Mouse (Mus musculus): ENCODE measurements around the gene Prune2.

- TF ChIP-seq USF1 (IDR thresholded peaks at IDR 0.05; ENCODE audit: low read depth, low read length) (no peak), CTCF (IDR thresholded peaks at IDR 0.05 in 2 of 3, conservative IDR thresholded peaks at IDR 0.05 in 1 of 3; ENCODE audit: control insufficient read depth in 1 of 3, insufficient read depth in 1 of 3, low read depth in 2 of 3, low read length in 3 of 3, poor library complexity in 1 of 3, severe bottlenecking in 1 of 3) (no peak), ZC3H11A (IDR thresholded peaks at IDR 0.05; ENCODE audit: low read depth, low read length) (no peak), POLR2AphosphoS2 (IDR thresholded peaks at IDR 0.05; ENCODE audit: low read length) (no peak), RCOR1 (IDR thresholded peaks at IDR 0.05; ENCODE audit: low read depth, low read length) (no peak), NELFE (IDR thresholded peaks at IDR 0.05; ENCODE audit: low read depth, low read length) (no peak), MEF2A (IDR thresholded peaks at IDR 0.05; ENCODE audit: extremely low read depth, insufficient replicate concordance, low read depth, low read length, poor library complexity, severe bottlenecking) (no peak), TCF12 (IDR thresholded peaks at IDR 0.05; ENCODE audit: low read depth, low read length) (no peak), UBTF (IDR thresholded peaks at IDR 0.05; ENCODE audit: borderline replicate concordance, insufficient read depth, low read depth, low read length) (no peak), ZMIZ1 (IDR thresholded peaks at IDR 0.05; ENCODE audit: low read depth, low read length) (no peak), POLR2AphosphoS5 (IDR thresholded peaks at IDR 0.05; ENCODE audit: borderline replicate concordance, low read depth, low read length) (no peak), JUND (IDR thresholded peaks at IDR 0.05; ENCODE audit: low read depth, low read length) (no peak), MXI1 (IDR thresholded peaks at IDR 0.05; ENCODE audit: low read depth, low read length) (no peak), EP300 (IDR thresholded peaks at IDR 0.05; ENCODE audit: low read depth in 1 of 2, low read length in 2 of 2) (no peak)
These were observed 58.6 kb downstream of the Prune2 start for GRCm38 (mm10) chr19:17014337-17015124.

Measured in MEL (cell line).